ENCODE assay signal across 14 mouse cellular contexts in genomic region chr2:79061645-79062044, GRCm38 (mm10).
"Had no signal": no experiment of that assay in that cellular context is flagged by ENCODE, and none has a peak within 500 bp of the region (broad histone marks: within the 10 kb centered on the region; RNA-seq: fewer than 3 reads in every experiment).

No protein-coding gene starts in this region.

- H3K9ac ChIP-seq: limb, embryonic 12.5 days; liver, embryonic 13.5 days; liver, postnatal 0 days; lung, embryonic 15.5 days; midbrain, embryonic 12.5 days had no signal

- DNase-seq: kidney, adult 8-10 months; kidney, postnatal 25 days; liver; liver, embryonic 13.5 days; liver, postnatal 0 days; lung, postnatal 14 days; right cerebral cortex, postnatal 25 days; thymus, postnatal 36 days had no signal

- H3K27ac ChIP-seq: limb, embryonic 12.5 days; liver, embryonic 13.5 days; lung, embryonic 15.5 days; midbrain, embryonic 12.5 days had no signal

- H3K4me2 ChIP-seq: limb, embryonic 12.5 days; liver, embryonic 13.5 days; lung, embryonic 15.5 days; midbrain, embryonic 12.5 days had no signal

- ATAC-seq: intestine, postnatal 0 days; liver, postnatal 0 days; midbrain, embryonic 16.5 days had no signal

- H3K9me3 ChIP-seq: limb, embryonic 12.5 days; liver, embryonic 13.5 days; lung, embryonic 15.5 days; megakaryocyte, embryonic 14.5 days; midbrain, embryonic 12.5 days had no signal

- H3K4me1 ChIP-seq: liver, embryonic 13.5 days; lung, embryonic 15.5 days; megakaryocyte, embryonic 14.5 days had no signal

- H3K36me3 ChIP-seq: limb, embryonic 12.5 days; liver, embryonic 13.5 days; lung, embryonic 15.5 days; midbrain, embryonic 12.5 days had no signal

- H3K4me3 ChIP-seq: limb, embryonic 12.5 days; liver, embryonic 13.5 days; lung, embryonic 15.5 days; megakaryocyte, embryonic 14.5 days; midbrain, embryonic 12.5 days had no signal

- H3K27me3 ChIP-seq: limb, embryonic 12.5 days; liver, embryonic 13.5 days; lung, embryonic 15.5 days; megakaryocyte, embryonic 14.5 days; midbrain, embryonic 12.5 days had no signal
